Mouse (Mus musculus) brain, embryonic 18.5 days (tissue): ENCODE results near the gene Sept11.

Source experiments
- DNase-seq: peaks from one replicate; pipeline ENCODE4 v3.0.0-alpha.2; 2012; ENCODE audit warnings: low read depth, low spot score

Gene Sept11

DNA sequence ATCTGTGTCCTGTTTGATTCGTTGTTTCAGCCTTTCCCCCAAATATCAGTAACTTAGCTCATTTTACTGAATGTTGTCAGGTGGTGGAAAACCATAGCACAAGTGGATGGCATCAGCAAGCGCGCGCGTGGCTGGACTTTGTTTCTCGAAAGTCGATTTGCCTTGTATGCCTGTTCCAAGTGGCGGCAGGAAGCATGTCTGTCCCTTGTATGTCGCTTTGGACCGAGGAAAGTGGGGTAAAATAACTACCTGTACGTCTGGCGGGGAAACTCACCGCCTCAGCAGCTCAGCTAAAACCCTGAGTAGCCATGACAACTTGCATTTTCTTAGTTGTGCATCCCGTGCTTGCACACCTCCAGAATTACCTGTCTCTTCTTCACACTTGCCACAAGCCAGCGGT lies 78.2 kb downstream of the Sept11 start:
- DNase-seq = no peak

DNA sequence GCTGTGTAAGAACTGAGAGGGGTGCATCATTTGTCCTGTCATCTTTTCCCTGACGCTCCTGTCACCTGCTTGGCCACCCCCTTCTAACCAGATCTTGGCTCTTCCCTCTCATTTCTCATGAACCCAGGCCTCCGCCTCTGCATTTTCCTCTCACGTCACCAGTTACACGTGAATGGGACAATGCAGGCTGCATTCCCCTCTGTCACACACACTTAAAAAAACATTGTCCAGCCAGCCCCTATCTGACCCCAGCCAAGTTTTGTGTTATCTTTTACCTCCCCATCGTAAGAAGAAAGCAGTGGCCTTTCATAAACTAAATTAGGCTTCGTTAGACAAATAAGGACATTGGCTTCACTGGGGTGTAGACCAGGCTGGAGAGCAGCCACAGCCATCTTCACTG lies 79.3 kb downstream of the Sept11 start:
- DNase-seq = no peak

DNA sequence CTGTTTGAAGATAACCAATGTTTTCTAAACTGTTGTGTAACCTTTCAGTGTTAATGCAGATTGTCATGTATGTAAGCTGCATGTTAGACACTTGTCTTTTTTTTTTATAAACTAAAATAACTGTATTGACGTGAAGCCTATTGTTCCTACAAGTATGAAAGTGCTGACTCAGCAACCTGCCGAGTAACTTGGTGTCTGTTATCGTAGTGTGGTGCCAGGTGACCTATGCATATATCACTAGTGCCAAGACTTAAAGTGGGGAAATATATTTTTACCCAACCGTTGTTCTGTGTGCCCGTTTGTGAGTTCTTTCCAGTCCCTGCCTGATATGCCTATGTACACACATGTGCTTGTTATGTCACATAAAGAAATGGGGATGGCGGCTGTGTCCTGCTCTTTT lies 81.4 kb downstream of the Sept11 start:
- DNase-seq = no peak

DNA sequence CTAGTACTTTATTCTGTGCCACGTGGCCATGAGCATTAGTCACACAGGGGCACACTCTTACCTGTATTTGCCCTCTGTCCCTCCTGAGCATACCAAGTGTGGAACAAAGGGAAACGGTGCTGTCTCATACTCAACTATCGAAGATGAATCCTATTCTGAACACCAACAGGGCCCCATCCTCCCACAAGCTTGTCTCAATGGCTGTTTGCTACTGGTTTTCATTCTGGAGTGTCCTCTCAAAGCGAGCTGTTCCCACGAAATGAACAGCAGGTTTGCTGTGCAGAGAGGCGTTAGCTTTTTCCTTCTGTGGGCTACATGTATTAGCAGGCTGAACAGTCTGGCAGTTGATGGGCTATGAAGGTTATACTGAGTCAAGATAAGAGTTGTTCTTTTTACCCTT lies 85.4 kb downstream of the Sept11 start:
- no peak for DNase-seq

DNA sequence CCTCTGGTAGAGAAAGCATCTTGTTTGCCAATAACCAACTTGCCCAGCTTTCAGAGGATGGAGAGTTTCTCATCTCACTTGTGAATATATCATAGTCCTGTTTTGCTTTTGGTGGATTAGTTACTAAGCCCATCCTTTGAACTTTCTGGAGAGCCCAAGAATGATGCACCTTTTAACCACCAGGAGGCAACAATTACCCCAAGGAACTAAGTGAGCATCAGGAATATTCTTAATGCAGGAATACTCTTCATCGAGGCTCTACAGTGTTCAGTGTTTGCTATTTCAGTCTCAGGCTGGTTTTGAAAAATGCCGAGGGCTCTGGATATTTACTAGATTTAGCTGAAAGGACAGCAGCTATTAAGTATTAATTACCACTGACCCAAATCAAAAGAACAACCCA lies 87.0 kb downstream of the Sept11 start:
- DNase-seq = no peak

DNA sequence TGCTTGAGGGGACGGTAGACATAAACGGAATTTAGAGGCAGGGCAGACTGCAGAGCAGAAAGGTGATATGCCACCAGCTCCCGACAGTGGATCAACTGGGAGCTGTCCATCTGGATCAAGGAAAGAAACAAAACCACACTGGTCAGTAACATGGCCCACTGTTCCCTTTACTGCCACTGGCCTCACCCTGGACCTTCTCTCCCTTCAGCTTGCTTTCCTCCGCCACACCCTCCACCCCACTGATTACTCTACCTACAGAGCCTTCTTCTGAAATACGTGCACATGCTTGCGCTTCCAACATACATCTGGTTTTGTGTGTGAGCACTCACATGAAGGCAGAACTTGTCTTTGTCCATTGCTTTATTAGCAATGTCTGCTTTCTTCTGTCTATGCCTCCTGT lies 90.1 kb downstream of the Sept11 start:
- DNase-seq = no peak

DNA sequence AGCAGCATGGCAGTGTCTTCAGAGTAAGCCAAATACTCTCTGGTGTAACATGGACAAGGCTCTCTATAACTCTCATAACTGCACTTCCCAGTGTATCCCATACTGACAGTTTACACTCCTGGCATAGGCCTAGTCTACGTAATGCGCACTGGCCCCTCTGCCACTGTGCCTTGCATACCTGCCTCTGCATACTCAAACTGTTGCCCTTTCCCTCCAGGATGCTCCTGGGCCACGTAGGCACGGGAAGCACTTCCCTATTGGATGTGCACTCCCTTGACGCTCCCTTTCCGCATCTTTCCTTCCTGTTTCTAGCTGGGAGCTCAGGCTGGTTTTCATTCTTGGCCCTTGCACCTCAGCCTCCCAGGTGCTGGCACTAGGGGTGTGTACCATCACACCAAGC lies 91.3 kb downstream of the Sept11 start:
- no peak for DNase-seq

DNA sequence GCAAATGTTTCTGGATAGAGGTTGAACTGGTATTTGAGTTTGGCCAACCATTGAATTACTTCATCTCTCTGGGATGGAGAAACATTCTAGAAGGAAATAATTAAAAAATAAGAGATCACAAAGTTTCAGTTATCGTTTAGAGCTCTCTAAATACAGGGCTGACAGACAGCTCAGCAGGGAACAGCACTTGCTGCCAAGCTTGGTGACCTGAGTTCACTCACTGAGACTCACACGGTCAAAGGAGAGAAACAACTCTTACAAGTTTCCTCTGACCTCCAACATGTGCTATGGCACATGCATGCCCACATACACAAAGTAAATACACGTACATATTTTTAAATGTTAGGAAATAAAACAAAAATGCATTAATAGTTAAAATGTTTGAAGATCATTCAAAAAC lies 96.4 kb downstream of the Sept11 start:
- DNase-seq = no peak

DNA sequence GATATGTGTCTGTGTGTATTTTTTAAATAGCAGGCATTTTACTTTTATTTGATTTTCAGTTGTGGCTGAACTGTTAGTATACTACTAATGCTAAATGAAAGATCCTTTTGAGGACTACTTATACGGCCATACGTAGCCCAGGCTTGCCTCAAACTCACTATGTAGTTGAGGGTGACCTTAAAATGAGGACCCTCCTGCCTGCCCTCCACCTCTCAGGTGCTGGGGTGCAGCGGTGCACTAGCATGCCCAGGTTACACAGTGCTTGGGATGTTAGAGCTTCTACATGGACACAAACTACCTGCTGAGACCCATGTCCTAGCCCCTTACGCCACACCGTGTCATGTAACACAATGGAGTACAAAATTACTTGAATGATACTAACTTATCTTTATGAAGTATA lies 97.2 kb downstream of the Sept11 start:
- DNase-seq = no peak

DNA sequence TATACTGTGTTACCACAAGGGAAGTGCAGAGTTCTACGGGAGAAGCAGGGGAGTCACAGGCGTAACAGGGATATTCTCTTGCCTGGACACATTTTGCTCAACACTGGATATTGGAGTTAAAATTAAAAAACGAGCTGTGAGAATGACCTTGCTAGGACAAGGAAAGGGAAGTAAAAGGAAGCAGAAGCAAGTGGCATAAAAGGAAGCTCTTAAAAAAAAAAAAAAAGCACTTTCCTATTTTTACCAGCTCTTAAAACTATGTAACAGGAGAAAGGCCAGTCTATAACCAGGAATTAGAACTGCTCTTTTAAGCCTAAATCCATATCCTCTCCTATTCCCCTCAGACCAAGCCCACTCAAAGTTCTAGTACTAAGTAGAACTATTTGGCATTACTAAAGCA lies 105.0 kb downstream of the Sept11 start:
- no peak for DNase-seq

DNA sequence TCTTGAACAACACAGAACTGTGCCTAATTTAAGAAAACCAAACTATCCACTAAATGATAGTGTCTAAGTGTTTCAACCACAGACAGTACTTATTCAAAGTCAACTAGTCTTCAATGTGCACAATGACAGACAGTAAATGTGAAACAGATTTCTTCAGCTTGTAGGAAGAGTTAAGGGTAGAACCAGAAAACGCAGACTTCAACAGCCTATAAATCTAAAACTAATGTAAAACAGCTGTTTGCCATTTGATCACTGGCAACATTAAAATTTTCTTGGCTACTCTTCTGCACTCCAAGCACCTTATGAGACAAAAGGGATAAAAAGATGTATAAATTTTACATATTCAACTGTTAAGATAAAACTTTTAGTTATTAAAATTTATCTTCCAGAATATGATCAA lies 107.9 kb downstream of the Sept11 start:
- DNase-seq = no peak

DNA sequence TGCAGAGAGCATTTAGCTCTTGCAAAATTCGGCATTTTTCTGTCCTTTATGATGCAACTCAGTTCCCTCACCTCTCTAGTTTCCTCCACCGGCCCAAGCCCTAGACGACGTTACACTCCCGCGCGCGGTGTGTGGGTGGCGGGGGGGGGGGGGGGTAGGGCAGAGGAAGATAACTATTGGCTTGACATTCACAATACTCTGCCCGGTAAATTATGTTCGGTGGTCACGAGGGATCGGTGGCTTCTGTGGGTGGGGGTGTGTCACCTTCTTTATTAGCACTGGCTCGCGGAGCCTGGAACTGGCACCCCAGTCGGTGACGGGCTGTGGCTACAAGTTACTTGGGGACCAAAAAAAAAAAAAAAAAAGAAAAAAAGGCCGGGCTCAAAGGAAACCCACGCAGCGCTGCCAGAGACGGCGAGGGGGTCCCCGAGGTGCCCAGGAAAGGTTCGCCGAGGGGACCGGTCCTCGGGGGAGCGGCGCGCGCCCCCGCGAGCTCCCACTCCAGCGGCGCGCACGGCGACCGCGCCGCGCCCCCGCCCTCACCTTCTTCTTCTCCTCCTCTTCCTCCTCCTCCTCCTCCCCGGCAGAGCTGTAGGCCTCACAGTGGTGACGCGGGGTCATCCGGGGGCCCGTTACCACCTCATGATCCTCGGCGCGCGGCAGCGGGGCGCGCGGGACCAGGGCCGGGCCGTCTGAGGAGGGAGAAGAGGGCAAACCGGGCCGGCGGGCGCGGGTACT lies 112.3 kb downstream of the Sept11 start:
- no peak for DNase-seq

DNA sequence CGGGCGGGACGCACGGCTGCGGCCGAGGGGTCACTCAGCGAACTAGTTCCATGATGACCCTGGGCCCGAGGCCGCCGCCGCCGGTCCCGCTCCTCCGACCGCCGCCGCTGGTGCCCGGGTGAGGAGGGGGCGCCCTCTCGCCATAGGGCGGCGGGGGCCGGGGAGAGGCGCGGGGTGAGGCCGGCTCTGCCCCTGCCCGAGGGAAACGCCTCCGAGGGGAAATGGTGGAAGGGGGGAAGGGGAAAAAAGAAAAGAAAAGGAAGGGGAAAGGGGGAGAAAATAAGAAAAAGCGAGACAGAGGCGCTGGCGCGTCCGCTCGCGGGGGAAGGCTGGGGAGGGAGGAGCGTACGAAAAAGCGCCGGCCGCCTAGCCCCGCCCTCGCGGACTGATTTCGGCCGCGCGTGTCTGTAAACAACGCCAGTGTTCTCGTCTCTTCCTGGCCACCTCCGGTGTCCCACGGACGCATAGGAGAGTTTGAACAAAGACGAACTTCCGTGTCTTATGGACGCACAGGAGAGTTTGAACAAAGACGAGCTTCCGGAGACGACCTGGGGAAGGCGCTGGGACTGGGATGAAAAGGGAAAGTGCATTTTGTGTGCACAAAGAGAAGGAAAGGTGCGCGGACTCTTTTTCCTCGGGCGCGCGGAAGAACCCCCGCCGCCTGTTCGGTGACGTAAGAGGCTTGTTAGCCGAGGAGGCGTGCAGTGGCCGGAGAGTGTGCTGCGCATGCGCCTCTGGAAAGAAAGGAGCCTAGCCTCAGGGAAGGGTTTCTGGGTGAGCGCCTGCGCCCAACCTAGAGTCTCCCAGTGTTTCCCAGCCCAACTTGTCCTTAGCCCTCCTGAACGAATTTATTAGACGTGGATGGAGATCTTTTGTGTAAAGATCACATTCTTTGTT lies 113.1 kb downstream of the Sept11 start, which contains the start of the genes Ccni and 2010109A12Rik:
Ccni (minus strand) TSS at position 387 of the 897 bp plus-strand sequence.
2010109A12Rik (plus strand) TSS at position 410 of the 897 bp plus-strand sequence.
- DNase-seq = peak; percentile 93

DNA sequence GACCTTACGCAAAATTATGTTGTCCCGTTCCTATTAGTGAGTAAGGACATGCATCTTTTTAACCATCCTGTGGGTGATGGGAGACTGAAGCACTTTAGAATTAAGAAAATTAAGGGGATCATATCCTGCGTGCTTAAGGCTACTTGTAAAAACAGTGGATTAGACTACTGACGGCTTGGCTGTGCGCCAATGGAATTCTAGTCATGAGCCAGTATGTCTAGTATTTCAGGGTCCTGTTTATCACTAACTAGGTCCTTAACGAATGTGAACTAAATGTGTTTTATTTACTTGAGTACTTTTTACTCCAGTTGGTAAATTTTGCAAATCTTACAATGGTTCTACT lies 113.7 kb downstream of the Sept11 start:
- no peak for DNase-seq

DNA sequence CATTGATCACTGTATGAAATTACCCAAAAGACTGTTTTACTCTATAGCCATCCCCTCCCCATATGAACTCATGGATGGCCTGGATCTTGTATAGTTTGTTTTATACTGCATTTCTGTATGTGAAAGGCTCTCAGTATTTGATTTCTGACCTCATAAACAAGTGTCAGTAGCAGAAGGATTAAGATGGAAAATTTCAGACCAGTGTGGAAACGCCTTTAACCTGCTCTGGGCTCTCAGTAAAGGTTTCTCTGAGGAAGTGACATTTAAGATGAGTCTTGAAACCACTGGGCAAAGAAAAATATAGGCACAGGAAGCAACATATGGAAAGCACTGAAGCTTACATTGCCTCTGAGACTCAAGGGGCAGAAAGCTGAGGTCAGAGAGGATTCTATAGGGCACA lies 114.3 kb downstream of the Sept11 start:
- DNase-seq = no peak

DNA sequence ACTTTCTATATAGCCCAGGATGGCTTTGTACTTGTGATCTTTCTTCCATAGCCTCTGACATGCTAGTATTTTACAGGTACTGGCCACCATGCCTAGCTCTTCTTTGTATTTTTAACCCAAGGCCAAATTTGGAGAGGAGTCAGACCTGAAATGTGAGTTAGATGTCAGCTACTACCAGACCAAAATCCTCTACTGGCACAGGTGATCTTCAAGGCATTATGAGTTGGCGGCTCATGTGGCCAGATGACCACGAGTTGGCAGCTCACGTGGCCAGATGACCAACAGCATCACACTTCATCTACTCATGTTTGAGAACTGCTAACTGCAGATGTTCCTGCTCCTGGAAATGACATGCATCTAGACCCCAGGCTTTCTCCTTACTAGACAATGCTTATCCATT lies 125.1 kb downstream of the Sept11 start:
- DNase-seq = no peak

DNA sequence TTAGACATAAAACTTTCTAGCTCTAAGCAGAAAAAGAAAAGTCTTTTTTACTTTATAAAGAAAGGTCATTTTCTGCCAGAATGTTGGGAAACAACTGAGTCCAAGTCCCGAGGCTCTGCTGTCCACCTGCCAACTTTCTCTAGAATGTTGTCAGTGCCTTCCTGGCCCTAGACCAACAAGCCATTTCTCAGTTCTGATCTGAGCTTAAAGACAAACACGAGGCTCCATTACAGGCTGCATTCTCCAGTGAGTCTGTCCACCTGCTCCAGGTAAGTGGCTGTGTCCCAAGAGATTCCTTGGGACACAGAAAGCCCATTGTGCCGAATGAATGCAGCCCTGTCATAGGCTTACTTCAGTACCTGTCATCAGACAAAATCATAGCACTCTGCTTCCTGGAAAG lies 128.4 kb downstream of the Sept11 start:
- DNase-seq = no peak

DNA sequence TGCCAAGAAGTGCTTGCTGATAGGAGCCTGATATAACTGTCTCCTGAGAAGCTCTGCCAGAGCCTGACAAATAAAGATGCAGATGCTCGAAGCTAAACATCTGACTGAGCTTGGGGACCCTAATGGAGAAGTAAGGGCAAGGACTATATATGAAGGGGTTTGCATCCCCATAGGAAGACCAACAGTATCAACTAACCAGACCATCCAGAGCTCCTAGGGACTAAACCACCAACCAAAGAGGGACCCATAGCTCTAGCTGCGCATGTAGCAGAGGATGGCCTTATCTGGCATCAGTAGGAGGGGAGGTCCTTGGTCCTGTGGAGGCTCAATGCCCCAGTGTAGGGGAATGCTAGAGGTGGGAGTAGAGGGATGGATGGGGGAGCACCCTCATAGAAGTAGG lies 131.3 kb downstream of the Sept11 start:
- DNase-seq = no peak
